Mouse (Mus musculus) kidney, adult 2 months (tissue): ENCODE measurements at regions not wholly inside any gene's neighbourhood (a gene's known extent, or its start where the extent isn't known, plus 50 kb on each side); places are given as distances from the start of the nearest gene placed in this dataset.

Source experiments
- DNase-seq: peaks from one replicate; pipeline ENCODE4 v3.0.0; 2021
- H3K27ac ChIP-seq: fragments of 200-500 bp; 2 replicates; pipeline ENCODE4 v1.5.1; 2012; ENCODE audit warnings: low read depth, low read length, control low read depth, inconsistent platforms; ENCODE audit not compliant: insufficient read depth
- H3K27me3 ChIP-seq: fragments of 200-500 bp; replicated peaks from 2 replicates; pipeline ENCODE4 v1.6.1; 2012; ENCODE audit warnings: mild to moderate bottlenecking, moderate library complexity, low read length, inconsistent platforms; ENCODE audit not compliant: control insufficient read depth, insufficient read depth
- H3K36me3 ChIP-seq: fragments of 200-500 bp; 2 replicates; pipeline ENCODE4 v1.6.1; 2012; ENCODE audit warnings: mild to moderate bottlenecking, moderate library complexity, low read length, inconsistent platforms; ENCODE audit not compliant: control insufficient read depth, insufficient read depth
- H3K4me1 ChIP-seq: fragments of 200-500 bp; 2 replicates; pipeline ENCODE4 v1.6.1; 2011; ENCODE audit warnings: low read length; ENCODE audit not compliant: control insufficient read depth, insufficient read depth
- H3K4me3 ChIP-seq: fragments of 200-500 bp; 2 replicates; pipeline ENCODE4 v1.5.1; 2011; ENCODE audit warnings: mild to moderate bottlenecking, low read depth, low read length, control low read depth; ENCODE audit not compliant: insufficient read depth
- CTCF ChIP-seq: fragments of 200-500 bp; conservative IDR thresholded peaks from 2 replicates; pipeline ENCODE4 v1.5.1; 2011; ENCODE audit warnings: low read depth, mild to moderate bottlenecking, control low read depth, low read length, moderate library complexity, mixed read lengths; ENCODE audit not compliant: insufficient read depth, insufficient read length
- POLR2A ChIP-seq: fragments of 200-500 bp; IDR thresholded peaks from one replicate; pipeline ENCODE4 v1.6.1; 2011; ENCODE audit warnings: low read depth, low read length, control low read depth
- WGBS: fragments of 180-500 bp; shearing (Covaris S2); methylation state at CpG from one replicate; pipeline ENCODE4 v1.1.7; 2018; 5-methylcytosine and 5-hydroxymethylcytosine counted together

GRCm38 (mm10) chr1:12192588-12192987, 778.7 kb downstream of the A830018L16Rik start:
- Histone ChIP-seq H3K4me1 (no peaks in the 10 kb centered on the region), H3K27ac (no peak overlapping the region), H3K4me3 (no peak overlapping the region), H3K27me3 (no peaks in the 10 kb centered on the region), H3K36me3 (no peaks in the 10 kb centered on the region)
- DNase-seq = no peak
- 63% methylated on average over 1 of the region's 1 CpGs for WGBS
- TF ChIP-seq POLR2A = no peak

DNA sequence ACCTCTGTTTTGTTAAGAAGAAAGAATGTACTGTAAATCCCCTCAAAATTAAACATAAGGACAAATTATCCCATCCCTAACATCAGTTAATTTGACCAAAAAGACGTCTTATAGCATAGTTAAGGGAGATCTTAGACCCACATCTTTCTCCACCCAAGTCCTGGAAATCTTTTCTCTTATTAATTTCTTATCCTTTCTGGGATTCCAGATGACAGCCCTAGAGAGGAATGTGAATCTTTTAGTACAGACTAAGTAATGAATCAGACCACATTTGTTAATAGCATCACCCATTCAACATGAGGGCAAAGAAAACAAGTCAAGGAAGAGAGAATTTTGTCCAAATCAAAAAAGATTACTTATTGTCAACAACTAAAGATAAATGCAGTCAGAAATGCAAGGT, 817.2 kb downstream of the A830018L16Rik start:
- WGBS = 50% methylated on average over 1 of the region's 1 CpGs

GRCm38 (mm10) chr1:12242090-12242489, 828.2 kb downstream of the A830018L16Rik start:
- Histone ChIP-seq H3K4me3 (no peak overlapping the region), H3K36me3 (no peaks in the 10 kb centered on the region), H3K27ac (no peak overlapping the region), H3K27me3 (no peaks in the 10 kb centered on the region), H3K4me1 (no peaks in the 10 kb centered on the region)
- DNase-seq = no peak
- TF ChIP-seq CTCF (no peak), POLR2A (no peak)

More for the DNA sequence above, 817.2 kb downstream of the A830018L16Rik start:
- H3K27ac ChIP-seq = no peak overlapping the region
- H3K4me3 ChIP-seq = no peak overlapping the region
- H3K27me3 ChIP-seq = no peaks in the 10 kb centered on the region
- no peak for TF ChIP-seq CTCF
- no peak for TF ChIP-seq POLR2A
- DNase-seq = no peak
- no peaks in the 10 kb centered on the region for H3K36me3 ChIP-seq
- no peaks in the 10 kb centered on the region for H3K4me1 ChIP-seq

- Histone ChIP-seq H3K27me3 (no peaks in the 10 kb centered on the region), H3K27ac (no peak overlapping the region), H3K36me3 (no peaks in the 10 kb centered on the region), H3K4me3 (no peak overlapping the region), H3K4me1 (no peaks in the 10 kb centered on the region)
- no peak for DNase-seq
- 91% methylated on average over 4 of the region's 4 CpGs for WGBS
- TF ChIP-seq CTCF (no peak), POLR2A (no peak)
Observed at GRCm38 (mm10) chr1:12282493-12282892, 868.6 kb downstream of the A830018L16Rik start.

- no peak for TF ChIP-seq CTCF
- no peak for TF ChIP-seq POLR2A
- WGBS = 10% methylated on average over 6 of the region's 6 CpGs
- H3K27me3 ChIP-seq = no peaks in the 10 kb centered on the region
- no peaks in the 10 kb centered on the region for H3K36me3 ChIP-seq
- no peak overlapping the region for H3K27ac ChIP-seq
- no peaks in the 10 kb centered on the region for H3K4me1 ChIP-seq
- H3K4me3 ChIP-seq = no peak overlapping the region
- peak; percentile 3 for DNase-seq
Observed at GRCm38 (mm10) chr1:12285551-12285950, 871.6 kb downstream of the A830018L16Rik start.

GRCm38 (mm10) chr1:12286026-12286425, 872.1 kb downstream of the A830018L16Rik start:
- WGBS = 44% methylated on average over 3 of the region's 3 CpGs
- Histone ChIP-seq H3K36me3 (no peaks in the 10 kb centered on the region), H3K27ac (no peak overlapping the region), H3K4me3 (no peak overlapping the region), H3K4me1 (no peaks in the 10 kb centered on the region), H3K27me3 (no peaks in the 10 kb centered on the region)
- no peak for TF ChIP-seq POLR2A
- no peak for TF ChIP-seq CTCF
- peak; percentile 12 for DNase-seq

DNA sequence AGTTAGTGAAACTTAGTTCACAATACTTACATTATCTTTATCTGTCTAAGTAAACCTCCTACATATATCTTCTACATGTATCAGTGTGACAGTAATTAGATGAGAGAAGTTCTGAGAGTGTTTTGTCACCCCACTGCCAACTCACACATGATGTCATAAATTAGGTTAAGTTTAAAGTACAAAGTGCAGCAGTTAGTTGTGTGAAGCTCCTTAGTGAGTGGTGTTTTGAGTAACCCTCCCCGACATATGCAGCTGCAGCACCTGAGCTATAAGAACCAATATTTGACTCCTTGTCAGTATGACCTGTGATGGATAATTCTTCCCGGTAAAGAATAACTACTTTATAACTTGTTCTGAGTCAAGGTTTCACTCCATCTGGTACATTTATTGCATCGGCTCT, 874.6 kb downstream of the A830018L16Rik start:
- Histone ChIP-seq H3K27ac (no peak overlapping the region), H3K4me1 (no peaks in the 10 kb centered on the region), H3K27me3 (no peaks in the 10 kb centered on the region), H3K4me3 (no peak overlapping the region), H3K36me3 (no peaks in the 10 kb centered on the region)
- 75% methylated on average over 3 of the region's 3 CpGs for WGBS
- TF ChIP-seq POLR2A (no peak), CTCF (no peak)
- DNase-seq = no peak

- no peak overlapping the region for H3K27ac ChIP-seq
- H3K36me3 ChIP-seq = no peaks in the 10 kb centered on the region
- no peak overlapping the region for H3K4me3 ChIP-seq
- 50% methylated on average over 1 of the region's 1 CpGs for WGBS
- H3K27me3 ChIP-seq = no peaks in the 10 kb centered on the region
- TF ChIP-seq POLR2A (no peak), CTCF (no peak)
- H3K4me1 ChIP-seq = no peaks in the 10 kb centered on the region
- no peak for DNase-seq
Observed at GRCm38 (mm10) chr1:12291787-12292186, 877.9 kb downstream of the A830018L16Rik start.
